Mouse (Mus musculus): ENCODE measurements around the gene Ift46. TPM values are rescaled to one million over a fixed set of nuclear protein-coding genes. Genes with fewer than 3 reads are reported as not detected.

The Ift46 gene
- polyA plus RNA-seq, 1 experiment from 2014 or later, result 141 TPM

- ATAC-seq (ENCODE audit: low FRiP score), result no peak
- 93% methylated on average over 8 of the region's 8 CpGs for WGBS
These were observed 46.5 kb downstream of the Ift46 start for GRCm38 (mm10) chr9:44814179-44814578.

GRCm38 (mm10) chr9:44817522-44817921 is 49.8 kb downstream of the Ift46 start:
- ATAC-seq (ENCODE audit: low FRiP score) (no peak), DNase-seq (ENCODE audit: low spot score) (no peak)
- WGBS, result 93% methylated on average over 5 of the region's 5 CpGs
- Histone ChIP-seq H3K4me1 (replicated peaks; ENCODE audit: control insufficient read depth, insufficient read depth, low read length) (no peaks in the 10 kb centered on the region), H3K9ac (no peak overlapping the region), H3K4me3 (replicated peaks; ENCODE audit: low read length) (no peak overlapping the region), H3K9me3 (ENCODE audit: control insufficient read depth, low read length) (no peaks in the 10 kb centered on the region), H3K36me3 (replicated peaks; ENCODE audit: control insufficient read depth, insufficient read depth) (peaks cover 100% of the 10 kb centered on the region), H3K27me3 (ENCODE audit: control insufficient read depth, insufficient read depth, low read length) (no peaks in the 10 kb centered on the region), H3K4me2 (replicated peaks) (no peak overlapping the region), H3K27ac (no peak overlapping the region)

More at GRCm38 (mm10) chr9:44814179-44814578, 46.5 kb downstream of the Ift46 start:
- H3K27me3 ChIP-seq (ENCODE audit: control insufficient read depth, insufficient read depth, low read length), result no peaks in the 10 kb centered on the region
- no peak overlapping the region for H3K4me2 ChIP-seq (replicated peaks)
- DNase-seq (ENCODE audit: low spot score), result no peak
- peaks cover 100% of the 10 kb centered on the region for H3K36me3 ChIP-seq (replicated peaks; ENCODE audit: control insufficient read depth, insufficient read depth)
- no peak overlapping the region for H3K4me3 ChIP-seq (replicated peaks; ENCODE audit: low read length)
- H3K27ac ChIP-seq, result no peak overlapping the region
- no peaks in the 10 kb centered on the region for H3K9me3 ChIP-seq (ENCODE audit: control insufficient read depth, low read length)
- H3K9ac ChIP-seq, result no peak overlapping the region
- no peaks in the 10 kb centered on the region for H3K4me1 ChIP-seq (replicated peaks; ENCODE audit: control insufficient read depth, insufficient read depth, low read length)

- WGBS, result 93% methylated on average over 15 of the region's 15 CpGs
- Histone ChIP-seq H3K27me3 (ENCODE audit: control insufficient read depth, insufficient read depth, low read length) (no peaks in the 10 kb centered on the region), H3K4me3 (replicated peaks; ENCODE audit: low read length) (no peak overlapping the region), H3K4me2 (replicated peaks) (no peak overlapping the region), H3K27ac (no peak overlapping the region), H3K9ac (no peak overlapping the region), H3K9me3 (ENCODE audit: control insufficient read depth, low read length) (no peaks in the 10 kb centered on the region), H3K4me1 (replicated peaks; ENCODE audit: control insufficient read depth, insufficient read depth, low read length) (no peaks in the 10 kb centered on the region), H3K36me3 (replicated peaks; ENCODE audit: control insufficient read depth, insufficient read depth) (peaks cover 100% of the 10 kb centered on the region)
- no peak for DNase-seq (ENCODE audit: low spot score)
- ATAC-seq (ENCODE audit: low FRiP score), result no peak
These were observed 52.5 kb downstream of the Ift46 start for GRCm38 (mm10) chr9:44819920-44820827.

- Histone ChIP-seq H3K9ac (no peak overlapping the region), H3K4me2 (replicated peaks) (no peak overlapping the region), H3K4me1 (replicated peaks; ENCODE audit: control insufficient read depth, insufficient read depth, low read length) (no peaks in the 10 kb centered on the region), H3K36me3 (replicated peaks; ENCODE audit: control insufficient read depth, insufficient read depth) (peaks cover 99% of the 10 kb centered on the region), H3K27me3 (ENCODE audit: control insufficient read depth, insufficient read depth, low read length) (no peaks in the 10 kb centered on the region), H3K9me3 (ENCODE audit: control insufficient read depth, low read length) (no peaks in the 10 kb centered on the region), H3K4me3 (replicated peaks; ENCODE audit: low read length) (no peak overlapping the region), H3K27ac (no peak overlapping the region)
- WGBS, result 92% methylated on average over 7 of the region's 7 CpGs
- no peak for ATAC-seq (ENCODE audit: low FRiP score)
- no peak for DNase-seq (ENCODE audit: low spot score)
These were observed 59.0 kb downstream of the Ift46 start for GRCm38 (mm10) chr9:44826660-44827059.

- H3K4me1 ChIP-seq (replicated peaks; ENCODE audit: control insufficient read depth, insufficient read depth, low read length), result no peaks in the 10 kb centered on the region
- no peaks in the 10 kb centered on the region for H3K9me3 ChIP-seq (ENCODE audit: control insufficient read depth, low read length)
- no peak for ATAC-seq (ENCODE audit: low FRiP score)
- H3K27ac ChIP-seq, result no peak overlapping the region
- no peak for DNase-seq (ENCODE audit: low spot score)
- WGBS, result 96% methylated on average over 11 of the region's 11 CpGs
- no peak overlapping the region for H3K4me2 ChIP-seq (replicated peaks)
- H3K9ac ChIP-seq, result no peak overlapping the region
- peaks cover 99% of the 10 kb centered on the region for H3K36me3 ChIP-seq (replicated peaks; ENCODE audit: control insufficient read depth, insufficient read depth)
- no peaks in the 10 kb centered on the region for H3K27me3 ChIP-seq (ENCODE audit: control insufficient read depth, insufficient read depth, low read length)
- no peak overlapping the region for H3K4me3 ChIP-seq (replicated peaks; ENCODE audit: low read length)
These were observed 61.2 kb downstream of the Ift46 start for GRCm38 (mm10) chr9:44828944-44829343.

GRCm38 (mm10) chr9:44830506-44830905 is 62.8 kb downstream of the Ift46 start:
- DNase-seq (ENCODE audit: low spot score) (no peak), ATAC-seq (ENCODE audit: low FRiP score) (no peak)
- H3K27ac ChIP-seq, result no peak overlapping the region
- H3K4me2 ChIP-seq (replicated peaks), result no peak overlapping the region
- H3K27me3 ChIP-seq (ENCODE audit: control insufficient read depth, insufficient read depth, low read length), result no peaks in the 10 kb centered on the region
- no peaks in the 10 kb centered on the region for H3K4me1 ChIP-seq (replicated peaks; ENCODE audit: control insufficient read depth, insufficient read depth, low read length)
- H3K36me3 ChIP-seq (replicated peaks; ENCODE audit: control insufficient read depth, insufficient read depth), result peaks cover 99% of the 10 kb centered on the region
- 80% methylated on average over 2 of the region's 2 CpGs for WGBS
- no peak overlapping the region for H3K9ac ChIP-seq
- no peak overlapping the region for H3K4me3 ChIP-seq (replicated peaks; ENCODE audit: low read length)
- H3K9me3 ChIP-seq (ENCODE audit: control insufficient read depth, low read length), result no peaks in the 10 kb centered on the region

- DNase-seq (ENCODE audit: low spot score), result no peak
- Histone ChIP-seq H3K27me3 (ENCODE audit: control insufficient read depth, insufficient read depth, low read length) (no peaks in the 10 kb centered on the region), H3K27ac (no peak overlapping the region), H3K9me3 (ENCODE audit: control insufficient read depth, low read length) (no peaks in the 10 kb centered on the region), H3K9ac (no peak overlapping the region), H3K36me3 (replicated peaks; ENCODE audit: control insufficient read depth, insufficient read depth) (peaks cover 97% of the 10 kb centered on the region), H3K4me3 (replicated peaks; ENCODE audit: low read length) (no peak overlapping the region), H3K4me1 (replicated peaks; ENCODE audit: control insufficient read depth, insufficient read depth, low read length) (no peaks in the 10 kb centered on the region), H3K4me2 (replicated peaks) (no peak overlapping the region)
- WGBS, result 76% methylated on average over 4 of the region's 4 CpGs
- no peak for ATAC-seq (ENCODE audit: low FRiP score)
These were observed 64.6 kb downstream of the Ift46 start for GRCm38 (mm10) chr9:44832356-44832755.

- H3K36me3 ChIP-seq (replicated peaks; ENCODE audit: control insufficient read depth, insufficient read depth), result peaks cover 95% of the 10 kb centered on the region
- WGBS, result 56% methylated on average over 7 of the region's 7 CpGs
These were observed 68.7 kb downstream of the Ift46 start for GRCm38 (mm10) chr9:44836439-44836838.

GRCm38 (mm10) chr9:44841241-44841640 is 73.5 kb downstream of the Ift46 start:
- 91% methylated on average over 10 of the region's 10 CpGs for WGBS
- ATAC-seq (ENCODE audit: low FRiP score) (no peak), DNase-seq (ENCODE audit: low spot score) (no peak)
- Histone ChIP-seq H3K4me2 (replicated peaks) (no peak overlapping the region), H3K27ac (no peak overlapping the region), H3K27me3 (ENCODE audit: control insufficient read depth, insufficient read depth, low read length) (no peaks in the 10 kb centered on the region), H3K4me3 (replicated peaks; ENCODE audit: low read length) (no peak overlapping the region), H3K9ac (no peak overlapping the region), H3K4me1 (replicated peaks; ENCODE audit: control insufficient read depth, insufficient read depth, low read length) (no peaks in the 10 kb centered on the region), H3K9me3 (ENCODE audit: control insufficient read depth, low read length) (no peaks in the 10 kb centered on the region), H3K36me3 (replicated peaks; ENCODE audit: control insufficient read depth, insufficient read depth) (peaks cover 95% of the 10 kb centered on the region)

More at GRCm38 (mm10) chr9:44836439-44836838, 68.7 kb downstream of the Ift46 start:
- H3K9me3 ChIP-seq (ENCODE audit: control insufficient read depth, low read length), result no peaks in the 10 kb centered on the region
- no peaks in the 10 kb centered on the region for H3K27me3 ChIP-seq (ENCODE audit: control insufficient read depth, insufficient read depth, low read length)
- H3K27ac ChIP-seq, result no peak overlapping the region
- ATAC-seq (ENCODE audit: low FRiP score) (no peak), DNase-seq (ENCODE audit: low spot score) (peak; percentile 68)
- H3K9ac ChIP-seq, result no peak overlapping the region
- no peaks in the 10 kb centered on the region for H3K4me1 ChIP-seq (replicated peaks; ENCODE audit: control insufficient read depth, insufficient read depth, low read length)
- no peak overlapping the region for H3K4me2 ChIP-seq (replicated peaks)
- H3K4me3 ChIP-seq (replicated peaks; ENCODE audit: low read length), result no peak overlapping the region

Data from hindbrain, embryonic 14.5 days (tissue).